Mouse (Mus musculus) adrenal gland, adult 8-10 months (tissue): ENCODE data around the gene Arhgap25. TPM values are rescaled to one million over a fixed set of nuclear protein-coding genes. Genes with fewer than 3 reads are reported as not detected.
"Not testable (repeated sequence)": the region's sequence is repeated elsewhere in the genome, so short reads cannot be mapped to it uniquely, and the experiment has no call there.

Experiments used
- DNase-seq: peaks from one replicate; pipeline ENCODE4 v3.0.0; 2022
- total RNA-seq, 4 experiments: library from RNA; stranded (reverse); gene quantifications; 2 replicates each; pipeline ENCODE4 v1.2.4; 2022

Gene Arhgap25
- total RNA-seq, 4 experiments from 2014 or later, result 2.6 to 7.4 (median 5.1) TPM

DNA sequence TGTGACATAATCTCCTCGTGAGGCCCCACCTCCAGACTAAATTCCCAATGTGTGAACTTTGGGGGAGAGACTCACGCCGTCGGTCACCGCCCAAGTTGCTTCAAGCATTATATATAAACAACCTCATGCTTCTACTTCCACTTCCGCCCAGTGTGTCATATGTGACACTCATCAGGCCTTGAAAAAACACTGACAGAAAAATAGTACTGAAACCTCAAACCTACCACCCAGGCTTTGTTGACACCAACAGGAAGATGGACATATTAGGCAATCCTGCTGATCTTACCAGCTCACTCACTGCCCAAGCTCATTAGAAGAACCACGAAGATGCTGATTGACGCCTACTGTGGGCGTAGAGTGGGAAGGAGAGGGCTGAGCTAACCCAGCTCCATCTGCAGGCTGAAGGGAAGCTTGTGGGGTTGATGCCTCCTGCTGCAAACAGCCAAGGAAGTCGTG is 30.2 kb downstream of the Arhgap25 start:
- no peak for DNase-seq

DNA sequence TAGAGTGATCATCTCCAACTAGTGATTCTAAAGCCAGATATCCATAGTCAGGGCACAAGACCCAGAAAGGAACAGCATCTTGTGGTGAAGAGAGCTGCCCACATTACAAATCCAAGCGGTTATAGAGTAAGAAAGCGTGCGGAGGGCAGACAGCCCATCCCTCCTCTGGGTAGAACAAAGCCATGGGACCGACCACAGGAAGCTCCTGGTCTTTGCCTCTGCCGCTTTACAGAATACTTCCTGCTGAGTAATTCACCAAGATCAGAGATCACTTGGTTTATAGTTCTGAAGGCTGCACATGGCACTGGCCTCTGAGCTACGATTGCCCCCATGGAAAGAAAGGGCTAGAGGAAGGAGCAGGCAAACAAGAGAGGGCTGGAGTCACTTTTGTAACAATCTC is 30.6 kb downstream of the Arhgap25 start:
- DNase-seq, result no peak

DNA sequence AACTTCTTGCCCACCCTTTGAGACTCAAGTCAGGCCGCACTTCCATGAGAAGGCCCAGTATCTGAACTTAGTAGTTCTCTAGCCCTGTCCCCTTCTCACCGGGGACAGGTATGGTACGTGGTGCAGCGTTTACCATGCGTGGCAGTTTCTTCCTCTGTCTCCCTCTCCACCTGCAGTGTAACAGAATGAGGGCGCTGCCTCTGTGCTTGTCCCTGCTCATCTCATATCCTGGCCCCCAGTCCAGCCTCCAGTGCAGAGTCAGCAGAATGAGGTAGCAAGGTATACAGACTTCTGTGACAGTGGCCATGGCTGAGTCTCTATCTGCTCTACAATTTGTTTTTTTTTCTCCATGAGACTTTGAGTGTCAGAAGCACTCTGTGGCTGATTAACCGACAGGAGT is 32.4 kb downstream of the Arhgap25 start:
- no peak for DNase-seq

DNA sequence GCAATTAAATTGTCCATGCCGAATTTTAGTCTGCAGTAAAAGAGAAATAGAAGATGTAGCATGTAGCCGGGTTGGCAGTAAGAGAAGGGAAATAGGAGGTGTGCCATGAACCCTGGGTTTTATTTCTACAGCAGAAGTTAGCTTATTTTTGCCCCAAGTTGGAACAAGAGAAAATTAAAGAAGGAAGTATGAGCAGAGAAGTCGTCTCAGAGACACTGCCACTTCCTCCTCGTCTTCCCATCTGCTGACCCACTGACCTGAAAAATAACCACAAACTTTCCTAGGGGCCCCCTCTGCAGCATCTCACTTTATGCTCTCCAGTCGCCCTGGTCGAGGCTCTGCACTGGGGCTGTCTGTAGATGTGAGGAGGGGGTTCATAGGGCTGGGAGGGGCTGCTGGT is 33.3 kb downstream of the Arhgap25 start:
- no peak for DNase-seq

DNA sequence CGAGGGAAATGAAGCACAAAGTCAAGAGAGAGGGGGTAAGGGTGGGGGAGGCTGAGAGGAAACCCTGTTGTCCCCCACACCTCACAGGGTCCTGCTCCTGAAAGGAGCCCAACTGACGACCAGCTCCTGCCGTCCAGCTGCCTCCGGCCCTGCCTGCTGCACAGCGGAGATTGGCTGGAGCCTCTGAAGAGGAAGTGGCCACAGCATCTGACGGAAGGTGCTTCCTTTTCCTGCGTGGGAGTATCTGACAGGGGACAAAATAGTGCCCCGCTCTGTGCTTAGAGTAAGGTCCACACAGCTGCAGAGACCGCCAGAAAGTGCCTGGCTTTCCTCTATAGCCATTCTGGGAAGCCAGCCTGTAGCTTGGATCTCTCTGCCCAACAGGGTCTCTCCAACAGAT is 36.9 kb downstream of the Arhgap25 start:
- peak; percentile 10 for DNase-seq

DNA sequence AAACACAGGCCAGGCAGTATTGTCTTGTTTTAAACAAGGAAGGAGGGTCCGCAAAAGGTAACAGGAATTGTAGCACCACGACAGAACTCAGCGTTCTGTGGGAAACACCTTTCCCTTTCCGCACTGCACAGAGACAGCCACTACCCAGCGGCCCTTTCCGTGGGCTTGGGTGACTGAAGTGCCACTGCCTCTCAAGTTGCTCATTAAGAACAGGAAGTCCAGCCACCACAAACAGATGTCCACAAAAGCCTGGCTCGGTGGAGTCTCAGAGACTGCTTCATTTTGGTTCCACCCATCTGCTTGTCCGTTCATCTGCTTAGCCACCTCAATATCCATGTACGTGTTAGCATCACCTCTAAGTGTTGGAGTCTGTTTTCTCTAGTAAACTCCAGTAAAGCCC is 38.7 kb downstream of the Arhgap25 start:
- no peak for DNase-seq

GRCm38 (mm10) chr6:87487657-87488426 is 45.2 kb downstream of the Arhgap25 start:
- DNase-seq, result no peak

DNA sequence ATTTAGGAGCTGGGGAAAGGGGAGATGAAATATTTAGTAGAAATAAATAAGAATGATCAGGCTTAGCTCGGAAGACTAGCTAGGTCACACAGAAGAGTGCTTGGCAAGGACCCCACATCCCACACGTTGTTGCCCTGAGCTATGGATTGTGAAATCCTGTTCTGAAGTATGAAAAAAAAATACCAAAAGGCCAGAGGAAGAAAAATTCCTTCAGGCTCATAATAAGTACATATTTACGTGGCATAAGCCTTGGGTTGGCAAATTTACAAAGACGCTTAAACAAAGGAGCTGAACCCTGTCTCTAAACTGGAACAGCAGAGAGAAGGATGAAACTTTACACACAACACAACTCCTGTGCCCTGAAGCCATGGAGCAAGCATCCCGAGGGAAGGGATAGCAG is 48.3 kb downstream of the Arhgap25 start:
- no peak for DNase-seq

- no peak for DNase-seq
These were observed 49.2 kb downstream of the Arhgap25 start for GRCm38 (mm10) chr6:87483900-87484289.

DNA sequence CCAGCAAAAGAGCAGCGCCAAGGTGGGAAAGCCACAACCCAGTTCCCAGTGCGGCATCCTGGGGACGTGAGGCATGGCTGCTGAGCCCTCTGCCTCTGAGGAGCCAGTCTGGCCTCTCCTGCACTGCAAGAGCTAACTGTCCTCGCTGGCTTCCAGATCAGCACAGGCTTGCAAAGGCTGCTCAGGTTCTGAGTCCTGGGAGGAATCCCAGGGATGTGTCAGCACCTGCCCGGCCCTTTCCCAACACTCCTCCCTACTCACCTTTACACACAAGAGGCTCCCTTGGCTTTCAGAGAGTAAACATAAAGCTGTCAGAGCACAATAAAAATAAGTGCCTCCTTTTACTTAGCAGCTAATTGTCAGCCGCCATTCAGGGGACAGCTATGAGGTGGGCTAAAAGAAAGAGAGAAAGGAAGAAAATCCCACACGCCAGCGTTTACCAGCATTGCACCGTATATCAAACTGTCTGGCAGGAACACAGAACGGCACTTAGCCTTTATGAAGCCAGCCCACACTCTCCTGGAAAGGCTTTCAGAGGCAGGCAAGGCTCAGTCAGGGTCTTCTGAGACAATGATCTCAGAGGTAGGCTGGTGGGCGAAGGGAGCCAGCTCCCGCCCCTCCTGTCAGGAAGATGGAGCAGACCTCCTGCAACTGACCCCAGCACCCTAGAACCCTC is 49.7 kb downstream of the Arhgap25 start:
- no peak for DNase-seq

DNA sequence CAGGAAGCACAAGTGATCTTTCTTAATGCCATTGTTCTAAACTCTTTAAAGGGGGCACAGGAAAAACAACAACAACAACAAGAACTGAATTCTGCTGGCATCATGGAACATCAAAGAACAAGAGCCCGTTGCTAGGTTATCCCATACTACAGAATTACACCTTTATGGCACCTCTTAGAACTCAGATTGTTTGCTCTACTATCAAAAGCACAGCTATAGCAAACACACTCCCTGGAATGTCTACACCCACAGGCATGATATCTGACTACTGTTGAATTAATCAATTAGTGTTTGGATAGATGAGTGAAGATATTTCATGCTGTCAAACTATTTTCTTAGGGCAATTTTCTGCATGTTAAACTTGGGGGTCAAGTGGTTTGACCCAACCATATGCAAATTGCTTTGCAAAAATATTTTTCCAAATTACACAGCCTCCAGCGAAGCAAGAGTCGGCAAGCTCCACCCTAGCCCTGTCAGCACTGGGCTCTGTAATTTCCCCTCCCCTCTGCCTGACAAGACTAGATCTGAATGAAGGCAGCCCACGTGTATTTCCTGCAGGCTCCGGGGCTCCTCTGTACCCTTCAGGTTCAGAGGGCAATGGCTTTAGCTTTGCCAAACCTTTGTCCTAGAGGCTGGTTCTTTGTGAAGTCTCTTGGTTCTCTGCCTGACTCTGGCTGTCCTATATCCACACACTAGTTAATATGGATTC is 53.6 kb downstream of the Arhgap25 start:
- no peak for DNase-seq

DNA sequence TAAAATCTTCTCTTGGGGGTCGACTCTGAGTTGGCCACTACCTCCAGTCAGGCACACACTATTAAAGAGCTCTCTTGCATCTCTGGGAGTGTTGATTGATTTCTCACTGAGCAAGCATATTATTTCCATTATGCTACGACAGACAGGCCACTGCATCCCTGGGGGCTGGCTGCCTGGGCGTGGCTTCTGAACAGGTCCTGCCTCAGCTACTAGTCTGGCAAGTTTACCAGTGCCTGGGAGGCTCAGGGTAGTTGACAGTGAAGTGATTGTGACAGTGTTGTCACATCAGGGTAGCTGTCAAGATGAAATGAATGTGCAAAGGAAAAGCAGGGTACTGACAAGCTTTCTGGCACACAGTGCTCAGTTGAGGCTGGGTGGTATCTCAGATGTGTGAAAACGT is 54.2 kb downstream of the Arhgap25 start:
- DNase-seq, result no peak

DNA sequence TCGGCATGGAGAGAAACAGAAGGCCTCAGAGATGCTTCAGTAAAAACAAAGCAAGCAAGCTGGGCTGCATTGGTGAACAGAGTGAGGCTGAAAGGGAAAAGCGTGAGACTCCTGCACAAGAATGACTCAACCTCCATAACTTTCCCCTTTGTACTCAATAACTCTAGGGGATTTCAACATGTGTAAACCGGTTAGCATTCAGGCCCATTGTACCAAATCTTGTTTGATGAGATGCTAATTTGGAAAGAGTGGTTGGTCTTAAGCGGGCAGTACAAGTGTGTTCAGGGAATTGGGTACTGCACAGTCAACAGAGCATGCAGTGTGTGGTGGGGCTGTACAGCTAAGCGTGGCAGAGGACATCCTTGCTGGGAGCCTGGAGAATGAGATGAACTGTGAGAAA is 57.8 kb downstream of the Arhgap25 start:
- no peak for DNase-seq

DNA sequence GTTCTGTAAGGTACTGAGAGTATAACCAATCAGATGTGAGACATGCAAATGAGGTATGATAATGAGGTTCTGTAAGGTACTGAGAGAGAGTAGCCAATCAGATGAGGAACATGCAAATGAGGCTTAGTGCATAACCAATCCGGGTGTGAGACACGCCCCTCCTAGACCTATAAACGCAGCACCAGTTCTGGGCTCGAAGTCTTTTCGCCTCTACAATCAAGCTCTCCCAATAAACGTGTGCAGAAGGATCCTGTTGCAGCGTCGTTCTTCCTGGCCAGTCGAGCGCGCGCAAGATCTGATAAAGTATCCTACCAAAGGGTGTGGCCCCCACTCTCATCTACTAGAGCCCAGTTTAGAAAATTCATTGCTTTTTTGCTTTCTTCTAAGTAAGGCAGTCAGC is 63.0 kb downstream of the Arhgap25 start:
- DNase-seq, result not testable (repeated sequence)

- DNase-seq, result no peak
These were observed 64.7 kb downstream of the Arhgap25 start for GRCm38 (mm10) chr6:87468372-87468771.

GRCm38 (mm10) chr6:87467373-87467772 is 65.7 kb downstream of the Arhgap25 start:
- DNase-seq, result no peak

DNA sequence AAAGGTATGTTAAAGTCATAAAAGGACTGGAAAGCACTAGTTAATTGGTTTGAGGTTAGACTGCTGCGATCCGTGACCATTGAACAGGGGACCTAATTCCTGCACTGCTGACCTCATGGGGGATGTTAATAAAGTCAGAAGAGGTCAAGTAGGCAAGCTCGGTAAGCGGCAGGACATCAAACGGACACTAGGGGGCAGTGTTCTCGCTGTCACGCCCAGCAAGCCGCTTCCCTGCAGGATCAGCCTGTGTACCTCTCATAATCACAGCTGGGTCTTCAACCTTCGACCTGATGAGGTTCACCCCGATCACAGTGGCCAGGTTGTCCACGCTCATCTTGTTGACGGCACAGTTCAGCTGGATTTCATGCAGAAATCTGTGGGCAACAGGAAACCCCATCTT is 66.8 kb downstream of the Arhgap25 start:
- DNase-seq, result peak; percentile 38

DNA sequence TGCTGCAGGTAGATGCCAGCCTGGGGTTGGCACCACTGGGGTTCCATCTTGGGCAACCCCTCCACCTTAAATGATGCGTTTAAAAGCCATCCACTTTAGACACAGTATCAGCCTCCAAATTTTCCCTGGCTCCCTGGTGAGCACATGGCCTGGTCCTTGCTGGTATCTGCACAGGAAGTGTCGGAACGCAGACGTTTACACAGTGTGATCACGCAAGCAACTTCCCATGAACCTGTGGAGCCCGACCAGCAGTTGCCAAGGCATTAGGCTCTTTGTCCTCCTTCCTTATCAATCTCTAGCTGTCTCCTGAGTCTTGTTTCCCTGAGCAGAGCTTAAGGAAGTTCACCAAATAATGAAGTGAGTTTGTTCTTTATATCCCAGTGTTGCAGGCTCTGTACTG is 77.6 kb downstream of the Arhgap25 start:
- no peak for DNase-seq

- DNase-seq, result no peak
These were observed 81.3 kb downstream of the Arhgap25 start for GRCm38 (mm10) chr6:87451771-87452170.

DNA sequence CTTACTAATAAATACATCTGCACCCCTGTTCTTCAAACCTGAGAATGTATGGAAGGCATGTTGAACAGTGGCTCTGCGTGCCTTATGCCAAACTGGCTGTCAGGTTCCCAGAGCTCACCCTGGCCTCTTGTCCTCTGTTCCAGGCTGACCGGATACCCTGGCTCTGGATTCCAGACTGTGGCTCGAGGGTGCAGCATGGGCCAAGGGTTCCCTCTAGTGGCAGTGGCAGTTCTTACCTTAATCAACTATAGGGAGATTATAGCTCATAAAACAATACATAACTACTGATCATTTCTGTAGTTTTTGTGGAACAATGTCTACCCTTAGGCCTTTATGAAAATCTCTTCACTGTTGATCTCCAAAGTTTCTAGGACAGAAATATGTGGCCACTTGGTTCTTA is 82.0 kb downstream of the Arhgap25 start:
- DNase-seq, result peak; percentile 29

DNA sequence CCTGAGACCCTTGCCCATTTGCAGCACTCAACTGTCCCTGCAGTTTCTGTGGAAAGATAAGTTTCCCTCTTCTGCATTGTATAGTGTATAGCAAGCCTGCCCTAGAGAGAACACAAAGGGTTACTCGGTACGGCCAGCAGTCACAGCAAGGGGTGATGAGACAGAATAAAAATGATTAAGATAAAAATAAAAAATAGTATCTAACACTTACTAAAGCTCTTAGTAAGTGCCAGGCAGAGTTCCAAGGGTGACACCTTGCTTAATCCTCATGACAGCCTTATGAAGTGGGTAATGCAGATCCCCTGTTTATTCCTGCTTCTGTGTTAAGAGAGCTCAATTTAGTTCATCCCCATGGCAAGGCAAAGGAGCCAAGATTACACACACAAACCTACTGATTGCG is 83.5 kb downstream of the Arhgap25 start:
- DNase-seq, result no peak

DNA sequence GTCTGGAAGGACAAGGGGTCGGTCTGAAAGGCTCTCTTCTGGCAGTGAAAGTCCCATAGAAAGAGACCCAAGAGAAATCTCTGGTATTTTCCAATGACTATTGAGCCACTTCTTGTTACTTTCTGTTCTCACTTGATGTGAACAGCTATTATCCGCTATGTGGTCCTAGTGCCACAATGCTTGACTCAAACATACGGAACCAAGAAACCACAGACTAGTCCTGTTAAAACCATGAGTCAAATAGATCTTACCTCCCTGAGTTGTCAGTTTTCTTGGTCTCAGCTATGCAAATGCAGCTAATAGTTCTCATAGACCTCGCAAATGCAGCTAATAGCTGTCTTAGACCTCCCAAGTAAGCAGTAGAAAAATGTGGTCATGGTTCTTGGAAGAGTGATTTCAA is 85.8 kb downstream of the Arhgap25 start:
- no peak for DNase-seq

GRCm38 (mm10) chr6:87445222-87445621 is 87.8 kb downstream of the Arhgap25 start:
- DNase-seq, result no peak

DNA sequence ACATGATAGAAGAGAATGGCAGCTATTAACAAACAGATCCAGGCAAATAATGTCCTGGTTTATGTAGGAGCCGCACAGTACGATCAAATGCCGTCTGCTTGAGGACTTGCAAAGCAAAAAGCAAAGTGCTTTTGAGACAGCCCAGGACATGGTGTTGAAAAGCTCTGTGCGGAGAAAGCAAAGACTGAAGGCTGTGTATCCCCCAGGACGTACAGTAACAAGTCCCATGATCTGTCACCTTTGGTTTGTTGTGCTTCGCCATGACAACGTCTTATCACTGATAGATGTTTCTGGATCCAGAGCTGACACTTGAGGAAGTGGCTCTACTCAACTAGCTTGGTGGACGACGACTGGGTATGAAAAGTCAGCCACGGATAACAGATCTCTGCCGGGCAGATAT is 89.8 kb downstream of the Arhgap25 start:
- no peak for DNase-seq
